Mouse (Mus musculus): ENCODE data around the gene E130208F15Rik. TPM values are rescaled to one million over a fixed set of nuclear protein-coding genes. Genes with fewer than 3 reads are reported as not detected.

E130208F15Rik gene
- polyA plus RNA-seq, 1 experiment from 2014 or later: 2.4 TPM

Other genes starting within 250 kb of the E130208F15Rik start
- gene Zfp82, start 248.8 kb upstream of the E130208F15Rik start, polyA plus RNA-seq (2015; fragmentation: Nextera tagmentation; extraction: Ambion mirVana): 4.1 and 4.7 TPM in 2 replicates
- gene Gm26920, start 231.3 kb upstream of the E130208F15Rik start, polyA plus RNA-seq (2015; fragmentation: Nextera tagmentation; extraction: Ambion mirVana): 1.3 and 1.6 TPM in 2 replicates
- gene Zfp566, start 231.2 kb upstream of the E130208F15Rik start, polyA plus RNA-seq (2015; fragmentation: Nextera tagmentation; extraction: Ambion mirVana): 6.7 and 8.3 TPM in 2 replicates
- 96.7 and 106 TPM in 2 replicates for gene Zfp260, start 227.0 kb upstream of the E130208F15Rik start, polyA plus RNA-seq (2015; fragmentation: Nextera tagmentation; extraction: Ambion mirVana)
- gene Zfp382, start 199.8 kb upstream of the E130208F15Rik start, polyA plus RNA-seq (2015; fragmentation: Nextera tagmentation; extraction: Ambion mirVana): 8.8 and 10.4 TPM in 2 replicates
- gene Zfp146, start 152.0 kb upstream of the E130208F15Rik start, polyA plus RNA-seq (2015; fragmentation: Nextera tagmentation; extraction: Ambion mirVana): 15.0 and 18.0 TPM in 2 replicates
- 13.8 and 22.0 TPM in 2 replicates for gene Cox7a1, start 137.6 kb upstream of the E130208F15Rik start, polyA plus RNA-seq (2015; fragmentation: Nextera tagmentation; extraction: Ambion mirVana)
- gene Capns1, start 122.9 kb upstream of the E130208F15Rik start, polyA plus RNA-seq (2015; fragmentation: Nextera tagmentation; extraction: Ambion mirVana): 106 and 111 TPM in 2 replicates
- 129 and 139 TPM in 2 replicates for gene Polr2i, start 89.8 kb upstream of the E130208F15Rik start, polyA plus RNA-seq (2015; fragmentation: Nextera tagmentation; extraction: Ambion mirVana)
- gene Tbcb, start 89.5 kb upstream of the E130208F15Rik start, polyA plus RNA-seq (2015; fragmentation: Nextera tagmentation; extraction: Ambion mirVana): 138 and 158 TPM in 2 replicates
- not detected in 2 replicates for gene Ovol3, start 86.0 kb upstream of the E130208F15Rik start, polyA plus RNA-seq (2015; fragmentation: Nextera tagmentation; extraction: Ambion mirVana)
- 0.62 and 0.65 TPM in 2 replicates for gene Thap8, start 41.6 kb upstream of the E130208F15Rik start, polyA plus RNA-seq (2015; fragmentation: Nextera tagmentation; extraction: Ambion mirVana)
- gene Wdr62, start 41.3 kb upstream of the E130208F15Rik start, polyA plus RNA-seq (2015; fragmentation: Nextera tagmentation; extraction: Ambion mirVana): 5.3 and 6.5 TPM in 2 replicates
- gene Clip3, start 30.0 kb upstream of the E130208F15Rik start, polyA plus RNA-seq (2015; fragmentation: Nextera tagmentation; extraction: Ambion mirVana): 23.2 and 26.6 TPM in 2 replicates
- gene Alkbh6, start 13.0 kb upstream of the E130208F15Rik start, polyA plus RNA-seq (2015; fragmentation: Nextera tagmentation; extraction: Ambion mirVana): 63.2 and 72.3 TPM in 2 replicates
- 65.2 and 73.8 TPM in 2 replicates for gene Syne4, start 6.9 kb upstream of the E130208F15Rik start, polyA plus RNA-seq (2015; fragmentation: Nextera tagmentation; extraction: Ambion mirVana)
- gene Sdhaf1, start 2.2 kb downstream of the E130208F15Rik start, polyA plus RNA-seq (2015; fragmentation: Nextera tagmentation; extraction: Ambion mirVana): 14.3 and 16.1 TPM in 2 replicates
- 4.9 and 5.6 TPM in 2 replicates for gene Lrfn3, start 41.0 kb downstream of the E130208F15Rik start, polyA plus RNA-seq (2015; fragmentation: Nextera tagmentation; extraction: Ambion mirVana)
- 71.6 and 84.5 TPM in 2 replicates for gene Tyrobp, start 92.0 kb downstream of the E130208F15Rik start, polyA plus RNA-seq (2015; fragmentation: Nextera tagmentation; extraction: Ambion mirVana)
- 1.4 and 2.0 TPM in 2 replicates for gene Hcst, start 98.1 kb downstream of the E130208F15Rik start, polyA plus RNA-seq (2015; fragmentation: Nextera tagmentation; extraction: Ambion mirVana)
- gene Nfkbid, start 100.0 kb downstream of the E130208F15Rik start, polyA plus RNA-seq (2015; fragmentation: Nextera tagmentation; extraction: Ambion mirVana): 2.5 and 2.6 TPM in 2 replicates
- gene Aplp1, start 123.8 kb downstream of the E130208F15Rik start, polyA plus RNA-seq (2015; fragmentation: Nextera tagmentation; extraction: Ambion mirVana): 38.6 and 46.5 TPM in 2 replicates
- 4.7 and 6.0 TPM in 2 replicates for gene Kirrel2, start 135.9 kb downstream of the E130208F15Rik start, polyA plus RNA-seq (2015; fragmentation: Nextera tagmentation; extraction: Ambion mirVana)
- gene Nphs1, start 136.6 kb downstream of the E130208F15Rik start, polyA plus RNA-seq (2015; fragmentation: Nextera tagmentation; extraction: Ambion mirVana): 3.7 and 5.7 TPM in 2 replicates
- 3.8 and 5.0 TPM in 2 replicates for gene Prodh2, start 171.9 kb downstream of the E130208F15Rik start, polyA plus RNA-seq (2015; fragmentation: Nextera tagmentation; extraction: Ambion mirVana)
- 7.3 and 8.7 TPM in 2 replicates for gene Arhgap33, start 213.3 kb downstream of the E130208F15Rik start, polyA plus RNA-seq (2015; fragmentation: Nextera tagmentation; extraction: Ambion mirVana)
- 49.6 and 51.0 TPM in 2 replicates for gene Hspb6, start 230.4 kb downstream of the E130208F15Rik start, polyA plus RNA-seq (2015; fragmentation: Nextera tagmentation; extraction: Ambion mirVana)
- gene Proser3, start 230.6 kb downstream of the E130208F15Rik start, polyA plus RNA-seq (2015; fragmentation: Nextera tagmentation; extraction: Ambion mirVana): 11.1 and 13.5 TPM in 2 replicates
- gene Lin37, start 238.1 kb downstream of the E130208F15Rik start, polyA plus RNA-seq (2015; fragmentation: Nextera tagmentation; extraction: Ambion mirVana): 55.0 and 66.3 TPM in 2 replicates
- gene U2af1l4, start 241.6 kb downstream of the E130208F15Rik start, polyA plus RNA-seq (2015; fragmentation: Nextera tagmentation; extraction: Ambion mirVana): 82.5 and 85.7 TPM in 2 replicates
- gene Gm49396, start 241.6 kb downstream of the E130208F15Rik start, polyA plus RNA-seq (2015; fragmentation: Nextera tagmentation; extraction: Ambion mirVana): 11.1 and 11.5 TPM in 2 replicates
- gene Psenen, start 241.9 kb downstream of the E130208F15Rik start, polyA plus RNA-seq (2015; fragmentation: Nextera tagmentation; extraction: Ambion mirVana): 135 and 138 TPM in 2 replicates
- gene Igflr1, start 243.7 kb downstream of the E130208F15Rik start, polyA plus RNA-seq (2015; fragmentation: Nextera tagmentation; extraction: Ambion mirVana): 2.2 and 3.5 TPM in 2 replicates